Mouse (Mus musculus): ENCODE measurements around the gene Copg1. TPM values are rescaled to one million over a fixed set of nuclear protein-coding genes. Genes with fewer than 3 reads are reported as not detected.
"Not testable (repeated sequence)": the region's sequence is repeated elsewhere in the genome, so short reads cannot be mapped to it uniquely, and the experiment has no call there.

The Copg1 gene
- polyA plus RNA-seq, 1 experiment from 2014 or later: 101 TPM

DNA sequence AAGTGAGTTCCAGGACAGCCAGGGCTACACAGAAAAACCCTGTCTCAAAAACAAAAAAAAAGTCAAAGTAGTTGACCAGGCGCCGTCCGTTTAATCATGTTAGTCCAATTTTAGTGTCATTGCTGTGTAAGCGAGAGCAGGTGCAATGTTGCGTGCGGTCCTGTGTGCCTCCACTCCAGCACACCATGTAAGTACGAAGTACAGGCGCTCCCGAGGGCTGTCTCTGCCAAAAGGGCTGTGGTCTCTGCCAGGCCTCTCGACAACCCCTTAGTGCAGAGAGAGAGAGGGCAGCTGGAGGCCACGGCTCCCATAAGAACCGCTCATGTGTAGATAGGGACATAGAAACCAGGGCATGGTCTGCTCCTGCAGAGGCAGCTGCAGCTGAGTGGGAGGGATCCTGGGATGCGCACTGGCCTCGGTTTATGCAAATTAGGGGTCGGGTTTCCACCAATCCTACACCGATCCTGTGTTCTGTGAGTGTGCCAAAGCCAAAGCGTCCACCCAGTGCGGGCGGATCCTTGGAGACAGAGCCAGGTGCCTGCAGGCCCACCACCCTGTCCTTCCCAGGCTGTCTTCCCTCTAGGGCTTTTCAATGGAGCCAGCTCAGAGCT is 49.7 kb downstream of the Copg1 start:
- Histone ChIP-seq H3K4me3 (replicated peaks; ENCODE audit: low read depth, low read length) (no peak overlapping the region), H3K36me3 (ENCODE audit: insufficient read depth, low read length) (peaks cover 31% of the 10 kb centered on the region), H3K4me2 (ENCODE audit: low read length) (no peak overlapping the region), H3K9ac (ENCODE audit: low read depth, low read length) (no peak overlapping the region), H3K27me3 (ENCODE audit: insufficient read depth, low read length) (no peaks in the 10 kb centered on the region), H3K9me3 (replicated peaks; ENCODE audit: low read length) (no peaks in the 10 kb centered on the region), H3K4me1 (replicated peaks; ENCODE audit: insufficient read depth, low read length) (no peaks in the 10 kb centered on the region), H3K27ac (peak overlapping the region; percentile 42; the same call in 1 of the 2 replicates)
- no peak for TF ChIP-seq CTCF (IDR thresholded peaks at IDR 0.05; ENCODE audit: low read depth)
- ATAC-seq (replicated peaks; ENCODE audit: low FRiP score, low read depth) (peak; percentile 100), DNase-seq (ENCODE audit: low spot score) (peak; percentile 94)
- WGBS: 23% methylated on average over 19 of the region's 19 CpGs

DNA sequence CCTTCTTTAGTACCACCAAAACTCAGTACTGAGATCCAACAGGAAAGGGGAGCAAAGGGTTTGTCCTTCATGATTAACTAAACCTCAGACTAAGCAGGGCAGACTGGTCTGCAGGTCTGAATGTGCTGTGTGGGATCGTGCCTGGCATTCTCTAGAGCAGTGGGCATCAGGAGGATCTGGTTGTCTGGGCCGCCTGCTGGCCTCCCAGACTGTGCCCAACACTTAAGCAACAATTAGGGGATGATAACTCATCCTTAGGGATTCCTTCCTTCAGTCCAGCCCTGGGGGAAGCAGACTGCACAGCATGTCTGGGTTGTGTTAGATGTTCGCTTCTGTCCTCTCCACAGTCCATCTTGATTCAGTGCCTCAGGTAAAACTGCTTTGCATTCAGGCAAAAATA is 51.3 kb downstream of the Copg1 start:
- Histone ChIP-seq H3K4me1 (replicated peaks; ENCODE audit: insufficient read depth, low read length) (no peaks in the 10 kb centered on the region), H3K36me3 (ENCODE audit: insufficient read depth, low read length) (peaks cover 17% of the 10 kb centered on the region), H3K27ac (no peak overlapping the region), H3K4me3 (replicated peaks; ENCODE audit: low read depth, low read length) (no peak overlapping the region), H3K9me3 (replicated peaks; ENCODE audit: low read length) (no peaks in the 10 kb centered on the region), H3K27me3 (ENCODE audit: insufficient read depth, low read length) (no peaks in the 10 kb centered on the region), H3K4me2 (ENCODE audit: low read length) (no peak overlapping the region), H3K9ac (ENCODE audit: low read depth, low read length) (no peak overlapping the region)
- DNase-seq (ENCODE audit: low spot score): no peak
- TF ChIP-seq CTCF (IDR thresholded peaks at IDR 0.05; ENCODE audit: low read depth): no peak
- no peak for ATAC-seq (replicated peaks; ENCODE audit: low FRiP score, low read depth)
- WGBS: 89% methylated on average over 3 of the region's 3 CpGs

DNA sequence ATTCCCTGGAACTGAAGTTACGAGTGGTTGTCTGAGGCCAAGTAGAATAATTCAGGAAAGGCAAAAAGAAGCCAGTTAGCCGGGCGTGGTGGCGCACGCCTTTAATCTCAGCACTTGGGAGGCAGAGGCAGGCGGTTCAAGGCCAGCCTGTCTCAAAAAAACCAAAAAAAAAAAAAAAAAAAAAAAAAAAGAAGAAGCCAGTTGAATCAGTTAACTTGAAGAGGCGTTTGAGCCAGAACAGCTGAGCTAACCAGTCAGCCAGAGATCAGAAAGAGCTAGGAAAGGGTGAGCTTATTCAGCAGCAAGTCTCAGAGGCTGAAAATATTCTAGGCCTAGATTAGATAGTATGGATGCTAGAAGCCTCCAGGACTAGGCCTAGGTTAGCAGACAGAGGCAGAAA is 54.6 kb downstream of the Copg1 start:
- WGBS: 84% methylated on average over 7 of the region's 7 CpGs
- no peaks in the 10 kb centered on the region for H3K4me1 ChIP-seq (replicated peaks; ENCODE audit: insufficient read depth, low read length)
- no peak overlapping the region for H3K9ac ChIP-seq (ENCODE audit: low read depth, low read length)

DNA sequence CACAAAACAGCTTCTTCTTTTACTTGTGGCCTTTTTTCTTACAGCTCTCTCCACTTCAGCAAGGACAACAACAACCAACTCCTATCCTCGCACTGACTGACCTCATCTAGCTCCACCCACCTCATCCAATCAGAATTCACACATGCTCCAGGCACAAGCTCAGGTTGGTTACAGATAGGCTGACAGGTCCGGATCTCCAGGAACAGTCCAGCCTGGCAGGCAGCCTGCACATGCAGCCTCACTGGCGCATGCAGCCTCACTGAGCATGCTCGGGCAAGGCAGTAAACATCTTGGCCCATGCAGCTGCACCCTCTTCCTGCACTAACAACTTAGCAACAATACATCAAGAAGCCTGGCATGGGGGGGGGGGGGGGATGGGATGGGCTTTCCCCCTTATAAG is 74.8 kb downstream of the Copg1 start:
- not testable (repeated sequence) for H3K27me3 ChIP-seq (ENCODE audit: insufficient read depth, low read length); DNase-seq (ENCODE audit: low spot score); ATAC-seq (replicated peaks; ENCODE audit: low FRiP score, low read depth); H3K27ac ChIP-seq; H3K4me3 ChIP-seq (replicated peaks; ENCODE audit: low read depth, low read length); H3K36me3 ChIP-seq (ENCODE audit: insufficient read depth, low read length); H3K9ac ChIP-seq (ENCODE audit: low read depth, low read length); H3K9me3 ChIP-seq (replicated peaks; ENCODE audit: low read length); H3K4me1 ChIP-seq (replicated peaks; ENCODE audit: insufficient read depth, low read length); H3K4me2 ChIP-seq (ENCODE audit: low read length)
- WGBS: 56% methylated on average over 4 of the region's 4 CpGs

More for the DNA sequence above, 54.6 kb downstream of the Copg1 start:
- Histone ChIP-seq H3K4me3 (replicated peaks; ENCODE audit: low read depth, low read length) (no peak overlapping the region), H3K4me2 (ENCODE audit: low read length) (no peak overlapping the region), H3K27me3 (ENCODE audit: insufficient read depth, low read length) (no peaks in the 10 kb centered on the region), H3K27ac (no peak overlapping the region), H3K9me3 (replicated peaks; ENCODE audit: low read length) (no peaks in the 10 kb centered on the region), H3K36me3 (ENCODE audit: insufficient read depth, low read length) (no peaks in the 10 kb centered on the region)
- no peak for DNase-seq (ENCODE audit: low spot score)
- ATAC-seq (replicated peaks; ENCODE audit: low FRiP score, low read depth): no peak
- TF ChIP-seq CTCF (IDR thresholded peaks at IDR 0.05; ENCODE audit: low read depth): no peak

Other genes starting within 250 kb of the Copg1 start
- gene Aplf, start 215.6 kb upstream of the Copg1 start, polyA plus RNA-seq (2015; fragmentation: Nextera tagmentation; extraction: Ambion mirVana): 12.7 and 14.3 TPM in 2 replicates
- 1.7 and 2.0 TPM in 2 replicates for gene Efcc1, start 156.9 kb upstream of the Copg1 start, polyA plus RNA-seq (2015; fragmentation: Nextera tagmentation; extraction: Ambion mirVana)
- 0.42 and 0.66 TPM in 2 replicates for gene Gp9, start 109.7 kb upstream of the Copg1 start, polyA plus RNA-seq (2015; fragmentation: Nextera tagmentation; extraction: Ambion mirVana)
- gene Rab43, start 75.7 kb upstream of the Copg1 start, polyA plus RNA-seq (2015; fragmentation: Nextera tagmentation; extraction: Ambion mirVana): 16.4 and 17.1 TPM in 2 replicates
- 3.0 and 4.1 TPM in 2 replicates for gene Gm45140, start 52.0 kb upstream of the Copg1 start, polyA plus RNA-seq (2015; fragmentation: Nextera tagmentation; extraction: Ambion mirVana)
- 46.6 and 48.5 TPM in 2 replicates for gene Isy1, start 49.0 kb upstream of the Copg1 start, polyA plus RNA-seq (2015; fragmentation: Nextera tagmentation; extraction: Ambion mirVana)
- gene Cnbp, start 36.7 kb upstream of the Copg1 start, polyA plus RNA-seq (2015; fragmentation: Nextera tagmentation; extraction: Ambion mirVana): 881 and 892 TPM in 2 replicates
- gene Hmces, start 26.1 kb downstream of the Copg1 start, polyA plus RNA-seq (2015; fragmentation: Nextera tagmentation; extraction: Ambion mirVana): 47.1 and 55.2 TPM in 2 replicates
- gene H1fx, start 93.8 kb downstream of the Copg1 start, polyA plus RNA-seq (2015; fragmentation: Nextera tagmentation; extraction: Ambion mirVana): 39.4 and 72.1 TPM in 2 replicates
- gene Rab7, start 157.5 kb downstream of the Copg1 start, polyA plus RNA-seq (2015; fragmentation: Nextera tagmentation; extraction: Ambion mirVana): 238 and 244 TPM in 2 replicates
- 282 and 319 TPM in 2 replicates for gene Rpn1, start 196.7 kb downstream of the Copg1 start, polyA plus RNA-seq (2015; fragmentation: Nextera tagmentation; extraction: Ambion mirVana)